Mouse (Mus musculus) E14TG2a.4 (cell line): Measurements from ENCODE around the gene Tymp.

Experiments used
- H3K27me3 ChIP-seq: 2 replicates; pipeline ENCODE4 v1.6.1; 2014; ENCODE audit warnings: low read length, control low read depth; ENCODE audit not compliant: insufficient read depth
- H3K36me3 ChIP-seq: 2 replicates; pipeline ENCODE4 v1.6.1; 2014; ENCODE audit warnings: low read length, control low read depth; ENCODE audit not compliant: insufficient read depth
- H3K4me1 ChIP-seq: replicated peaks from 2 replicates; pipeline ENCODE4 v1.6.1; 2014; ENCODE audit warnings: low read depth, low read length, control low read depth
- H3K4me3 ChIP-seq: replicated peaks from 2 replicates; pipeline ENCODE4 v1.5.1; 2014; ENCODE audit warnings: mild to moderate bottlenecking, low read length
- H3K9me3 ChIP-seq: 2 replicates; pipeline ENCODE4 v1.6.1; 2014; ENCODE audit warnings: low read length, control low read depth
- CTCF ChIP-seq: conservative IDR thresholded peaks from 2 replicates; pipeline ENCODE4 v1.5.1; 2014; ENCODE audit warnings: low read length
- NANOG ChIP-seq: IDR thresholded peaks from 2 replicates; pipeline ENCODE4 v1.6.1; 2014; ENCODE audit warnings: borderline replicate concordance, low read length, mixed read lengths
- POU5F1 ChIP-seq: IDR thresholded peaks from 2 replicates; pipeline ENCODE4 v1.6.1; 2014; ENCODE audit warnings: low read length, borderline replicate concordance

Tymp gene

GRCm38 (mm10) chr15:89377362-89377761, 523 bp upstream of the Tymp start:
- Histone ChIP-seq H3K27me3 (peaks cover 52% of the 10 kb centered on the region), H3K4me1 (peaks cover 59% of the 10 kb centered on the region), H3K4me3 (peak overlapping the region; percentile 76; the same call in 1 of the 2 replicates), H3K36me3 (peaks cover 9% of the 10 kb centered on the region), H3K9me3 (no peaks in the 10 kb centered on the region)
- TF ChIP-seq CTCF (no peak), POU5F1 (no peak), NANOG (no peak)

DNA sequence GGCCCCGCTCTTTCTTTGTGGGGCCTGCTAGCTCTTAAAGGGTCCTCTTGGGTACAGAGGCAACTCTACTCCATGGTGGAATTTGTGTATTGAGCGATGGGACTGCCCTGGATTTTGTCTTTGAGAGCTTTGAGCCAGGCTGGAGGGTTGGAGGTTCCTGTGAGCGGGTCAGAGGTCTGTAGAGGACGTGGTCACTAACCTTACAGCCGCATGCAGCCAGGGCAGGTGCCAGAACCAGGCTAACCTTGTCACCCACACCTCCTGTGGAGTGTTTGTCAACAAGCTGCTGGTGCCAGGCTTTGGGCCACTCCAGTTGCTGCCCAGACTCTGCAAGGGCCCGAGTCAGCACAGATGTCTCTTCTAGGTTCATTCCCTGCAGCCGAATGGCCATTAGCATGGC, 799 bp downstream of the Tymp start:
- H3K36me3 ChIP-seq, result peaks cover 22% of the 10 kb centered on the region
- TF ChIP-seq POU5F1 (no peak), NANOG (no peak), CTCF (no peak)
- peaks cover 43% of the 10 kb centered on the region for H3K27me3 ChIP-seq
- H3K4me3 ChIP-seq, result no peak overlapping the region
- peaks cover 72% of the 10 kb centered on the region for H3K4me1 ChIP-seq
- H3K9me3 ChIP-seq, result no peaks in the 10 kb centered on the region

- Histone ChIP-seq H3K27me3 (peaks cover 35% of the 10 kb centered on the region), H3K4me3 (peak overlapping the region; percentile 88), H3K4me1 (peaks cover 82% of the 10 kb centered on the region), H3K9me3 (no peaks in the 10 kb centered on the region), H3K36me3 (peaks cover 33% of the 10 kb centered on the region)
- TF ChIP-seq NANOG (no peak), CTCF (no peak), POU5F1 (no peak)
Observed at GRCm38 (mm10) chr15:89374801-89375534, 1.9 kb downstream of the Tymp start.

DNA sequence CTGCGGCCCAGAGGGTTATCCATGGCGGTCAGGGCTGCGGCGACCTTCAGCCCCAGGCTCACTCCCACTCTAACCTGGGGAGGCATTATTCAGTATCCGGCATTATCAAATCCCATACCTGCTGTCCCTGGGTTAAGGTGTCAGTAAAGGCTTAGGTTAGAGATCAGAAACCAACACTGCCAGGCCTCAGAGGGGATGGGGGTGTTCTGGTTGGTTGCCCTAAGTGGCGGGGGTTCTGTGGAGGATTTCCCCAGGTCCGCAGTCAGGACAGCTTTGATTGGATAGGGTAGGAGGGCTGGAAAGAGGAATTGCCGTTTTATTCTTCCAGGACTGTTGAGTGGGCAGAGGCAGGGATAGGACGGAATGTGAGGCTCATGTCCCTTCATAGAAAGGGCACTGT, 2.5 kb downstream of the Tymp start:
- TF ChIP-seq NANOG, result no peak
- TF ChIP-seq POU5F1, result no peak
- no peak for TF ChIP-seq CTCF
- peaks cover 84% of the 10 kb centered on the region for H3K4me1 ChIP-seq
- H3K9me3 ChIP-seq, result no peaks in the 10 kb centered on the region

GRCm38 (mm10) chr15:89373762-89374248, 3.0 kb downstream of the Tymp start, which contains the start of gene Sco2:
Gene Sco2 (minus strand): TSS chr15:89373846.
- H3K4me3 ChIP-seq, result peak within 1 kb of the TSS; percentile 88
- H3K9me3 ChIP-seq, result no peaks in the 10 kb centered on the region
- TF ChIP-seq NANOG (no peak), CTCF (peak; percentile 54)
- peaks cover 84% of the 10 kb centered on the region for H3K4me1 ChIP-seq
- peaks cover 44% of the 10 kb centered on the region for H3K36me3 ChIP-seq
- H3K27me3 ChIP-seq, result peaks cover 25% of the 10 kb centered on the region

More for the DNA sequence above, 2.5 kb downstream of the Tymp start:
- Histone ChIP-seq H3K36me3 (peaks cover 39% of the 10 kb centered on the region), H3K27me3 (peaks cover 30% of the 10 kb centered on the region), H3K4me3 (peak overlapping the region; percentile 88)

DNA sequence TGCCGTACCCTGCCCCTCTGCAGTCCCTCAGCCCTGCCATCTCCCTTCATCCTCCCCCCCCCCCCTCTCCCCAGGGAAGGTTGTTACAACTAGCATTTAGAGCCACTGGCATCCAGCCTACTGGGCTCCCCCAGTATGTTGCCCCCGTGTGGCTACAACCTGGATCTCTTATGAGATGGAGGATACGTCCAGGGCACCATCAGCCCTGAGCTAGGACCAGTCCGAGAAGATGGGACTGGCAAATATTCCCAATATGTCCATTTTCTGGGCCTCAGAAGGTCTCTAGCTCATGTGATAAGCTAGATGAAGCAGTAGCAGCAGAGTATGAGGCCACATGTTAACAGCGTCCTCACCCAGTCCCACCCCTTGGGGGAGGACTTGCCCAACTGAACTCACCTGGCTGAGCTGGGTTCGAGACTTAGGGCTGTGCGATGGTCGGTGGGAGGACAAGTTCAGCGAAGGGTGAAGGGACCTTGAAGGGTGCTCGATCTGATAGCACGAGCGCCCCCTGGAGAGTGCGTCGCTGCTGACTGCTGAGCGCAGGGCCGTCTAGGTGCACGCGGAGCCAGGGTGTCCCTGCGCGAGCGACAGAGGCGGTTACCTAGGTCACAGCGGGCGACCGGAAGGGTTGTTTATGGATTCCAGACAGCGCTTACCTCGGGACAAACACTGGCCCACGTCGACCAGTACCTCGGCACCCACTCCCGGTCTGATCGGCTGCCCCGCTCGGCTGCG, 3.6 kb downstream of the Tymp start:
- H3K36me3 ChIP-seq, result peaks cover 50% of the 10 kb centered on the region
- peaks cover 84% of the 10 kb centered on the region for H3K4me1 ChIP-seq
- no peak for TF ChIP-seq POU5F1
- TF ChIP-seq NANOG, result no peak
- TF ChIP-seq CTCF, result no peak; the same call in 1 of the 2 replicates
- peak overlapping the region; percentile 88 for H3K4me3 ChIP-seq
- peaks cover 19% of the 10 kb centered on the region for H3K27me3 ChIP-seq
- no peaks in the 10 kb centered on the region for H3K9me3 ChIP-seq

DNA sequence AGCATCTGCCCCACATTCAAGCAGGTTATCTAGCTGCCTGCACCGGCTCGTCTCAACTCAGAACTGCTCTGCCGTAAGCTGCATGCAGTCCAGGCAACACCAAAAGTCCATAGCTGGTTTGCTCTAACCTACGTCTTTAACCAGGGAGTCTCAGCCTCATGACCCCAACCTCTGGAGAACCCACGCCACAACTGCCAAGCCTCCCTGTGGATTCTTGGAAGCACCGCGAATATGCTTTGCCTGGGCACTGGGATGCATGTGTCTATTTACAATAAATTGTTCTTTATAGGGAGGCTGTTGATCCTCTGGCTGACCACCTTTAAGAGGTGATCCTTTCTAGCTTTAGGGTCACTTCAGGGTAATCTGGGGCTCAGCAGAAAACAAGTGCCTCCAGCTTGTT, 4.3 kb downstream of the Tymp start:
- Histone ChIP-seq H3K9me3 (no peaks in the 10 kb centered on the region), H3K36me3 (peaks cover 57% of the 10 kb centered on the region), H3K4me1 (peaks cover 82% of the 10 kb centered on the region), H3K27me3 (peaks cover 12% of the 10 kb centered on the region), H3K4me3 (peak overlapping the region; percentile 88)
- TF ChIP-seq CTCF, result no peak
- no peak for TF ChIP-seq POU5F1
- TF ChIP-seq NANOG, result no peak

DNA sequence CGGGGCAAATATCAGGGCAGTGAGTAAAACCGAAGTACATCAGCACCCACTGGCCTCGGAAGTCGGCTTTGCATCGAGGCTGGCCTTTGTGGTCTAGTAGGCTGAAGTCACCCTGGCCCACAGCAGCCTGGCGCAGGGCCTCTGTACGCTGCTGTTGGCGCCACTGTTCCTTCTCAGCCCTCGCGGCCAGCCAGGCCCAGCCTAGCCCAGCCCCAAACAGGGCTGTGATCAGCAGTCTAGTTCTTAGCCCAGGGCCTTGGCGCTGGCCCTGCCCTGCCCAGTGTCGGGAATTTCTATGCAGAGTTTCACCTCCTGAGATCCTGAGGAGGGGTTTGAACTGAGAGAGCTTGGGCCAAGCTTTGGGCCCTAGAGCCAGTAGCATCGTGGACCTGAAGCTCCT, 4.8 kb downstream of the Tymp start:
- H3K4me3 ChIP-seq, result peak overlapping the region; percentile 88
- H3K4me1 ChIP-seq, result peaks cover 77% of the 10 kb centered on the region
- TF ChIP-seq NANOG (no peak), POU5F1 (no peak), CTCF (no peak)
- peaks cover 8% of the 10 kb centered on the region for H3K27me3 ChIP-seq
- no peaks in the 10 kb centered on the region for H3K9me3 ChIP-seq
- peaks cover 62% of the 10 kb centered on the region for H3K36me3 ChIP-seq
